Mouse (Mus musculus) bone marrow macrophage, adult 2 months (primary cell): Measurements from ENCODE around the gene Myo1g. TPM values are rescaled to one million over a fixed set of nuclear protein-coding genes. Genes with fewer than 3 reads are reported as not detected.

Experiments
- H3K27ac ChIP-seq: 2 replicates; pipeline ENCODE4 v1.5.1; 2012; ENCODE audit warnings: low read depth, low read length; ENCODE audit not compliant: insufficient read depth
- H3K4me1 ChIP-seq: 2 replicates; pipeline ENCODE4 v1.6.1; 2012; ENCODE audit warnings: low read length; ENCODE audit not compliant: control insufficient read depth, insufficient read depth
- H3K4me3 ChIP-seq: 2 replicates; pipeline ENCODE4 v1.5.1; 2012; ENCODE audit warnings: mild to moderate bottlenecking, low read length, moderate library complexity; ENCODE audit not compliant: insufficient read depth
- CTCF ChIP-seq: IDR thresholded peaks from 2 replicates; pipeline ENCODE4 v1.5.1; 2012; ENCODE audit warnings: low read depth, mild to moderate bottlenecking, low read length, moderate library complexity
- POLR2A ChIP-seq: IDR thresholded peaks from 2 replicates; pipeline ENCODE4 v1.6.1; 2012; ENCODE audit warnings: mild to moderate bottlenecking, low read depth, low read length, borderline replicate concordance
- polyA plus RNA-seq: library from polyadenylated mRNA; stranded (reverse); fragments of >200 nt; gene quantifications from 2 replicates; pipeline ENCODE4 v1.2.4, GENCODE M21; 2012; ENCODE audit not compliant: missing spikeins, insufficient read depth, insufficient read length

Myo1g gene
- polyA plus RNA-seq, 1 experiment = 106 TPM

GRCm38 (mm10) chr11:6559996-6560395 is 39.2 kb upstream of the Myo1g start:
- Histone ChIP-seq H3K27ac (peak overlapping the region; percentile 90), H3K4me1 (peaks cover 48% of the 10 kb centered on the region), H3K4me3 (peak overlapping the region; percentile 35; the same call in 1 of the 2 replicates)
- TF ChIP-seq CTCF = no peak
- TF ChIP-seq POLR2A = no peak

GRCm38 (mm10) chr11:6558234-6558633 is 37.5 kb upstream of the Myo1g start:
- H3K4me3 ChIP-seq = no peak overlapping the region
- no peak overlapping the region for H3K27ac ChIP-seq
- H3K4me1 ChIP-seq = peaks cover 46% of the 10 kb centered on the region
- TF ChIP-seq POLR2A = no peak
- TF ChIP-seq CTCF = no peak

- Histone ChIP-seq H3K4me3 (no peak overlapping the region), H3K4me1 (peaks cover 23% of the 10 kb centered on the region), H3K27ac (no peak overlapping the region)
- no peak for TF ChIP-seq CTCF
- no peak for TF ChIP-seq POLR2A
These were observed 29.4 kb upstream of the Myo1g start for GRCm38 (mm10) chr11:6550201-6550600.

GRCm38 (mm10) chr11:6549770-6550169 is 29.0 kb upstream of the Myo1g start:
- H3K4me3 ChIP-seq = no peak overlapping the region
- TF ChIP-seq CTCF (no peak), POLR2A (no peak)
- no peak overlapping the region for H3K27ac ChIP-seq
- H3K4me1 ChIP-seq = peaks cover 19% of the 10 kb centered on the region

GRCm38 (mm10) chr11:6547696-6548325 is 27.0 kb upstream of the Myo1g start:
- H3K4me3 ChIP-seq = peak overlapping the region; percentile 96
- TF ChIP-seq CTCF = no peak
- TF ChIP-seq POLR2A = no peak
- H3K27ac ChIP-seq = peak overlapping the region; percentile 89
- H3K4me1 ChIP-seq = peaks cover 12% of the 10 kb centered on the region

- TF ChIP-seq CTCF (no peak), POLR2A (no peak)
- H3K4me3 ChIP-seq = peak overlapping the region; percentile 96
- H3K27ac ChIP-seq = peak overlapping the region; percentile 89
- peaks cover 12% of the 10 kb centered on the region for H3K4me1 ChIP-seq
These were observed 26.4 kb upstream of the Myo1g start for GRCm38 (mm10) chr11:6547037-6547680.

GRCm38 (mm10) chr11:6546205-6547013 is 25.6 kb upstream of the Myo1g start, which contains the start of gene Ccm2:
Ccm2 (plus strand) TSS chr11:6546887.
- Histone ChIP-seq H3K27ac (peak within 1 kb of the TSS; percentile 89), H3K4me1 (peaks cover 9% of the 10 kb centered on the region), H3K4me3 (peak within 1 kb of the TSS; percentile 96)
- TF ChIP-seq POLR2A (no peak), CTCF (no peak)

- TF ChIP-seq POLR2A (no peak), CTCF (no peak)
- peak overlapping the region; percentile 58 for H3K4me3 ChIP-seq
These were observed 25.1 kb upstream of the Myo1g start for GRCm38 (mm10) chr11:6545857-6546192.

GRCm38 (mm10) chr11:6545186-6545856 is 24.6 kb upstream of the Myo1g start:
- TF ChIP-seq POLR2A (no peak), CTCF (no peak)
- Histone ChIP-seq H3K4me1 (peaks cover 9% of the 10 kb centered on the region), H3K27ac (no peak overlapping the region), H3K4me3 (no peak overlapping the region)

More at GRCm38 (mm10) chr11:6545857-6546192, 25.1 kb upstream of the Myo1g start:
- Histone ChIP-seq H3K4me1 (peaks cover 9% of the 10 kb centered on the region), H3K27ac (peak overlapping the region; percentile 72)
